Mouse (Mus musculus): ENCODE measurements around the gene Npas3.

Npas3 gene

DNA sequence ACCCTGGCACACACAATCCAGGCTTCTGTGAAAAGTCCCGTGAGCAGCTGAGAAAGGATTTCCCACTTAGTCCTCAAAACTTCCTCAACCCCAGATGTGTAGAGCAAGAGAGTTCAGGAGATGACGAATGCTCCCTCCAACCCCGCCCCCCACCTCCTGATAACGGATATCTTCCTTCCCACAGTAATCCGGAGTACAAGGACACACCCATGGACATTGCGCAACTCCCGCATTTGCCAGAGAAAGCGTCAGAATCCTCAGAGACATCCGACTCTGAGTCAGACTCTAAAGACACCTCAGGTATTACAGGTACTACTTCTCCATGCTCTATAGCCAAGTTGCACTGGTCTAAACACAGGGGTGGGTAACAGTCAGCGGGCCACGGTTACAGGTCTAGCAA lies 817.1 kb downstream of the Npas3 start:
- no peak for DNase-seq (ENCODE audit: low read depth)

DNA sequence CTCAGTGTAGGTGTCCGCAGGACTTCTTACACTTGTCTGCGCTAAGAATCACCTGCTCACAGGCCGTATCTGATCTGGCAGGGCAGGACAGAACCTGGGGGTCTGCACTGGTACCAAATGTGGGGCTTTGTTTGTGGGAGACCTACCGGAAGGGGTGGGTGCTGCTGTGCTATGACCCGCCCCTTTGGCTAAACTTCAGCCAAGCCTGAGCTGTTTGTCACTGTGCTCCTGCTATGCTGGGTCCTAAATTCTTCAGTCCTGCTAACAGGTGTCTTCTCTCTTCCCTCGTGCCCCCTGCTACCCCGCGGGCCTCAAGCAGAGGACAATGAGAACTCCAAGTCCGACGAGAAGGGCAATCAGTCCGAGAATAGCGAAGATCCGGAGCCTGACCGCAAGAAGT lies 818.9 kb downstream of the Npas3 start:
- DNase-seq (ENCODE audit: low read depth), result no peak

DNA sequence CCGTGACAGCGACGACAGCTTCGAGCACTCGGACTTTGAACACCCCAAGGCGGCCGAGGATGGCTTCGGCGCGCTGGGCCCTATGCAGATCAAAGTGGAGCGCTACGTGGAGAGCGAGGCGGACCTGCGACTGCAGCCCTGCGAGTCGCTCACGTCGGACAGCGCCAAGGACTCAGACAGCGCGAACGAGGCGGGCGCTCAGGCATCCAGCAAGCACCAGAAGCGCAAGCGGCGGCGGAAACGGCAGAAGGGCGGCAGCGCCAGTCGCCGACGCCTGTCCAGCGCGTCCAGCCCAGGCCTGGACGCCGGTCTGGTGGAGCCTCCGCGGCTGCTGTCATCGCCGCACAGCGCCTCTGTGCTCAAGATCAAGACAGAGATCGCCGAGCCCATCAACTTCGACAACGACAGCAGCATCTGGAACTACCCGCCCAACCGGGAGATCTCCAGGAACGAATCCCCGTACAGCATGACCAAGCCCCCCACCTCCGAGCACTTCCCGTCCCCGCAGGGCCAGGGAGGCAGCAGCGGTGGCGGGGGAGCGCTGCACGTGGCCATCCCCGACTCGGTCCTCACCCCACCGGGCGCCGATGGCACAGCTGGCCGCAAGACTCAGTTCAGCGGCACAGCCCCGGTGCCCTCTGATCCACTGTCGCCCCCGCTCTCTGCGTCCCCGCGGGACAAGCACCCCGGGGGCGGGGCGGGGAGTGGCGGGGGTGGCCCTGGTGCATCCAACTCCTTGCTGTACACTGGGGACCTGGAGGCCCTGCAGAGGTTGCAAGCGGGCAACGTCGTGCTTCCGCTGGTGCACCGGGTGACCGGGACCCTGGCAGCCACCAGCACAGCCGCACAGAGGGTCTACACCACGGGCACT lies 819.6 kb downstream of the Npas3 start:
- DNase-seq (ENCODE audit: low read depth), result no peak

DNA sequence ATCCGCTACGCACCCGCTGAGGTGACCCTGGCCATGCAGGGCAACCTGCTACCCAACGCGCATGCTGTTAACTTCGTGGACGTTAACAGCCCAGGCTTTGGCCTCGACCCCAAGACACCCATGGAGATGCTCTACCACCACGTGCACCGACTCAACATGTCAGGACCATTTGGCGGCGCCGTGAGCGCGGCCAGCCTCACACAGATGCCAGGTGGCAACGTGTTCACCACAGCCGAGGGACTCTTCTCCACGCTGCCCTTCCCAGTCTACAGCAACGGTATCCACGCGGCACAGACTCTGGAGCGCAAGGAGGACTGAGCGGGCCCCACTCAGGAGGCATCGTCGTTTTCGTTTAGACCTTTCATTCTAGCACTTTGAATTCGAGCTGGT lies 820.3 kb downstream of the Npas3 start:
- no peak for DNase-seq (ENCODE audit: low read depth)

DNA sequence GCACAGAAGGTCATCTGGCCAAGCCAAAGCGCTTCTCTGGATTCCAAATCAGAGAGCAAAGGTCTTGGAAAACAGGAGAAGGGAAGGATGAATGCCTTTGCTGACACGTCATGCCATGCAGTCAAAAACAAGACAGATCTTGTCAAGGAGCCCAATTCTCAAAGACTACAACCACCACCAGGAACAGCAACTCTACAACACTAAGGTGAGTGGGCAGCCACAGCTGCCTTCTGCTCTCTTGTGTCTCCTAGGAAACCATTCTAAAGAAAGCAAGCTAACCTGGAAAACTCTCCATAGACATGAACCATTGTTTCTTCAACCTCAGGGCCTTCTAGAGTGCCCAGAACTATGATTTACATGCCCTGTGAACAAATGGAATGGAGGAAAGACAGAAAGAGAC lies 825.5 kb downstream of the Npas3 start:
- DNase-seq (ENCODE audit: low read depth), result no peak

DNA sequence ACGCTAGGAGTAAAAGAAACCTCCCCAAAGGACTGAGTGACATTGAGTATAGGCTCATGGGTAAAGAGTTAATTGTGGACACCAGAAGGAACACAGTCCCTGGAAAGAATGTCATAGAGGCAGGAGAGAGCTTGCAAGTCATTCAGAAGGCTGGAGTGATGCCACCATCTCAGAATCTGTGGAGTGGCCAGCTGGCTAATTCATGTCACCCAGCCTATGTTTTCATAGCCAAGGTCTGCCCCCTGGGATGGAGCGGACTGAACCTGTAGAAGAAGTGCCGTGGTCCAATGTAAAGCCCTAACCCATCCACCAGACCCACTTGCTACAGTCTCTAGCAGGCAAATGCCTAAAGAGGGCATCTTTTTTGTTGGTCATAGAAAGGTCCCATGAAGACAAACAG lies 832.5 kb downstream of the Npas3 start:
- no peak for DNase-seq (ENCODE audit: low read depth)

DNA sequence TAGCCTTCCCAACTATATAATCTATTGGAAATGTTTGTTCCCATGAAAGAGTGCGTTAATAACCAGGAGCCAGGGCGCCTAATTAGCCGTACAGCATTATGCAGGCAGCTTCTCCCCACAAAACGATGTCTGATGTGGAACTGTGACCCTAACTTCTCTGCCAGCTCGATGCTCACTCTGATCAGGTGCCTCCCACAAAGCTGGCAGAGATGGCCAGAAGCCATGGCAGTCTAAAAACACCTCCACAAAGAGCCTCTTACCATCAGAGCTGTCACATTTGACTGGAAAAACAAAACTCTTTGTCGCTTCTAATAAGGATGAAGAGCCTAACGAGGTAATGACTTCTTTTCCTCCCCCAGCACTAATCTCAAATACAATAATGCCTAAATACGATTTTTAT lies 845.3 kb downstream of the Npas3 start:
- no peak for DNase-seq (ENCODE audit: low read depth)

DNA sequence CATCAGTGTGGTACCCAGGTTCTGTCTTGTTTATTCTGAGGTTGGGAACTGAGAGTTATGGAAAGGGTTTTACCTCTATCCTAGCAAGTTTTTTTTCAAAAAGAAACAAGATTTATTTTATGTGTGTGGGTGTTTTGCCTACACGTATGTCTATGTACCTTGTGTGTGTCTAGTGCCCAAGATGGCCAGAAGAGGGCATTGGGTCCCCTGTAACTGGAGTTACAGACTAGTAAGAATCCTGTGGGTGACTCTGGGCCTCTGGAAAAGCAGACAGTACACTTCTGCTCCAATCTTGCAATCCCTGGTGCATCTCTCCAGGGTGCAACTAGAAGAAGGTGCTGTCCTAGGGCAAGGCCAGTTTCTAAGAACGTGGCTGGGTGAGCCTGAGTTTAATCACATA lies 848.0 kb downstream of the Npas3 start:
- no peak for DNase-seq (ENCODE audit: low read depth)

DNA sequence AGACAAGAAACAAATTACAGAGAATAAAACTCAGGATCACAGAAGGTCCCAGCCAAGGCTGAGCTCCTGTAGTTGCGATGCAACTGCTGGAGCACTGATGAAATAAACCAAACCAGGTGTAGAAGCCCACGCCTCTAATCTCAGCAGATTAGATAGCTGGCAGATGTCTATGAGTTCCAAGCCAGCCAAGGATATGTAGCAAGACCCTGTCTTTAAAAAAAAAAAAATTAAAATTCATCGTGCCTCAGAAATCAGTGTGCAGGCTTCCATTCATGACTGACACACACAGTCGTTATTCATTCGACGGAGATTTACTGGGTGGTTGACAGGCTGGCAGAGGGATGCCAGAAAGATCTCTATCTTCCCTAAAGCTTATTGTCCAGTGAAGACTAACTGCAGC lies 849.7 kb downstream of the Npas3 start:
- DNase-seq (ENCODE audit: low read depth), result no peak

DNA sequence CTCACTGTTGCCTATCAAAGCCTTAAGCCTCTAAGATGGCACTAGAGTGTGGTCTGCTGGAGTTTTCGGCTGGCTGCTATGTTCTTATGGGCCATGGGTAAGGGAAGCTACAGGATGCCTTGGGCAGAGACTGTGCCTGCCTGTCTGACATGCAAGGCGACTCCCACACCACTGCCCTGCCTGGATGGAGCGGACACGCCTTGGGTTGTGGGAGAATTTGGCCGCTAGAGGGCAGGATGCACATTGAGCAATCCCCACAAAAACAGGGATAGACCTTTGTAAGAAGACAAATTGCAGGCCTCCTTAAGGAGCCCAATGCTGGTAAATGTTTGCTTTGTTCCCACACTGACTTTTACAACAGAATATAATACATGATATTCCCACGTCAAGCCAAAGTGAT lies 850.3 kb downstream of the Npas3 start:
- peak; percentile 23 for DNase-seq (ENCODE audit: low read depth)

DNA sequence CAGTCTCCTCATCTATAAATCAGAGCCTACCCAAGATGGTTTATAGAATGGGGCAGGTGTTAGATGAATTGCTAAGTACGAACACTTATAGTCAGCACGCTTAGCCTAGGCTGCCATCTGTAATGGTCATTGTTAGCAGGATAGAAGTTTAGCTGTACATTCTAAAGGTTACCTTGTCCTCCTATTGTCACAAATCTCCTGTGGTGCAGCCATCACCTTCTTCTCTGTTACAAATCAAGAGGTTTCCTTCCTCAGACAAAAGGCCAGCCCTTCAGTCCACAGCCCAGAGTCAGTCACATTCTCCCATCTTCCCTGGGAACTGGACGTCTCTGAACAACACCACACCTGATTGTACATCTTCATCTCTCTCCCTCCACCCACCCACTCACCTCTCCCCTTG lies 851.0 kb downstream of the Npas3 start:
- DNase-seq (ENCODE audit: low read depth), result no peak

DNA sequence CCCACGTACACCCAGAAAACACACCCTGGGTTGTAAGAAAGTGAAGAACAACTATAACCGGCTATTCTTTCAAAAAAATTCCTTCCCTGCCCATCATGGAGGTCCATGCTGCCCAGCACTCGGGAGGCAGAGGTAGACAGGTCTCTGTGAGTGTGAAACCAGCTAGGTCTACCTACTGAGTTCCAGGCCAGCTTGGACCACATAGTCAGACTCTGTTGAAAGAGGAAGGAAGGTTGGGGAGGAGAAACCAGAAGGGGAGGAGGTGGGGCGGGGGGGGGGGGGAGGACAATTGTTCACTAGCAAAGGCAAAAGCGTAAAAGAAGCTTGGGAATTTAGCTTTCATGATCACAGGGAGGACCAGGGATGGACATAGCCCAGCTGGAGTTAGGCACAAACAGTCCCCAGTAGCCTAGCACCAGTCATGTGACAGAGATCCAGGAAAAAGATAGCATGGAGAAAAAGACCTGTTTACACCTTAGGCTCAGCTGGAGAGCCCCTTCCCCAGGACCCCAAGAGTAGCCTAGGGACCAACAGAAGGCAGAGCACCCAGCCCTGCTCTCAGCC lies 852.9 kb downstream of the Npas3 start:
- no peak for DNase-seq (ENCODE audit: low read depth)

DNA sequence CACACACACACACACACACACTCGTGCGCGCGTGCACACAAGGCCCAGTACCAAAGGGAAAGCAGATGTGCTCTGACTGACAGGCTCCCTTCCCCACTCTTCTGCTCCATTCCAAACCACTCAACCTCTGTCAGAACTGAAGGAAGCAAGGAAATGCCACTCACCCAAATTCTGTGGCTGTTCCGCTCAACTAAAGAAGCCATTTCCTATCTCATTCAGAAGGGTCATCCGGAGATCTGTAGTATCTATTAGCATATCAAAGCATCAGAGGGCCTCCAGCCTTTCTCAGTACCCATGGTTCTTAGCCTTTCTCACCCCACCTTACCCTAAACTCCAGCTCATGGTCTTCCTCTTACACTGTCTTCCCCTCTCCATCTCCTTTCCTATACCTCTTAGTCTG lies 854.0 kb downstream of the Npas3 start:
- no peak for DNase-seq (ENCODE audit: low read depth)

DNA sequence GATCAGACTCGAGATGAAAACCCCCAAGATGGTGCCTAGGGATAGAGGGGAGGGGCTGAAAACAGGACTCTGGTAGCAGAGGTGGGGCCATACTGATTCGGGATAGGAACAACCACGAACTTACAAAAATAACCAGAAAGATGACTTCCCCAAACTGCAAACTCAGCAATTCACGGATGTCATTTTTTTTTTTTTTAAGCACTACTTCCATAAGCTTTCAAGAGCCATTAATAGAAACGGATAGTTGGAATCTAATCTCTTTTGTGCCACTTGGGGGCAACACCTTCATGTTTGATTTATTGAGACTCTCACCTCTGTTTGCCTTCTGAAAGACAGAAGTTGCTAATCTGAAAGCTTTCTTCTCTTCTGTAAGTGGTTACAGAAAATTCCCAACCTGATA lies 857.1 kb downstream of the Npas3 start:
- no peak for DNase-seq (ENCODE audit: low read depth)

DNA sequence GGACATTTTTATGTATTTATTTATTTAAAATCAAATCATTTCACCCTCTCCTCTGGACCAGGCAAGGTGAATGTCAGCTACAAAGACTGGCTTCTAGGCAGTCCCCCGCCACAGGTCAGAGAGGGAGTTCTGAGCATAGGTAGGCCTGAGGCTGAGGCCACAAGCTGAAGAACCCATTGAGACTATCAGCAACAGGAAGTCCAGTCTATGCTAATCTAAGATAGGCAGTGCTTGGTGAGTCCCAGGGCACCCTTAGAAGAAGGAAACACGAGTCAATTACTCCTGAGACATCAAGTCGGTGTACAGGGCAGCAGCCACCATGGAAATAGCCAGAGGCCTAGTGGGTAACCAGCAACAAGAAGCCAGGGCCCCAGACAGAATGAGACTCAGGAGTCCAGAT lies 857.5 kb downstream of the Npas3 start:
- no peak for DNase-seq (ENCODE audit: low read depth)

DNA sequence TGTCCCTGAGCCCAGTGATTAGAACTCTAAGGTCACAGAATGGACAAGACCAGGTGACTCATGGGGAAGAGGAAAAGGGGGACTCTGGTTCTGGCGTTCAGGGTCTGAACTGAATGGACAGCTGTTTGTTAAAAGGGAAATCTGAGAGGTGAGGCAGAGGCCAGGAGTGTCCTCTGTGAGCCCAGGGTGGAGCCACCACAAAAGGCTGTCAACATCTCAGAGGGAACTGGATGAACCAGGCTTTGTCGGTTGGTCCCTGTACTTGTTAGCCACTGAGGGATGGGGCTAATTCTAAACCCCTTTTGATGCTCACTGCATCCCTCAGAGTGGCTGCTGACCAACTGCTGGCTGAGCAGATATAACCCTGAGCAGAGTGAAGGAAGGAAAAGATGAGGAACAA lies 861.9 kb downstream of the Npas3 start:
- no peak for DNase-seq (ENCODE audit: low read depth)

DNA sequence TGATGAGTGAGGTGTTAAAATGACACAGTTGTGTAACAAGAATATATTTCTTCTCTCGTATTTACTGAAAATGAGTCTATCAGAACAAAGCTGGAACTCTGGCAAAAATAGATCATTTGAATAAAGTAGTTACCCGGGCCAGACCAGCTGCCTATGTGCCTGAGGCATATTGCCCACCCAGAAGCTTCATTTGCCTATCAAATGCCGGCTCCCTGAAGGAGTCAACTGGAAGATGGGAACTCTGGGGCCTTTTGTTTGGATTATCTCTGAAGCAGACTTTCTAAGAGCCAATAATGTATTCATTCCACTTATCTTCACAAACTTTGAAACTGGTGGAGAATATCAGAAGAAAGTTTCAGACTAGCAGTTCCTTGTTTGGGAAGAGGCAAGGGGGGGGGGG lies 862.5 kb downstream of the Npas3 start:
- no peak for DNase-seq (ENCODE audit: low read depth)

DNA sequence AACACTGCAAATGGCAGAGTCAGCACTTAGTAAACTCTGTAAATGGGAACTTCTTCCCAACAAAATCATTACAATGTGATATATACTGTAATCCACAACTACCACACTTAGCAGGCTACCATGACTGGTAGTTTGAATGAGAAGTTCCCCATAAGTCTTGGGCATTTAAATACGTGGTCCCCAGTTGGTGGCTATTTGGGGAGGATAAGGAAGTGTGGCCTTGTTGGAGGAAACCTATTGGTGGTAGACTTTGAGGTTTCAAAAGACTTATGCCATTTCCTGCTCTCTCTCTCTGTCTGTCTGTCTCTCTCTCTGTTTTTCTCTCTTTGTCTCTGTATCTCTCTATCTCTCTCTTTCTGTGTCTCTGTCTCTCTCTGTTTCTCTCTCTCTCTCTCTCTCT lies 871.9 kb downstream of the Npas3 start:
- no peak for DNase-seq (ENCODE audit: low read depth)

DNA sequence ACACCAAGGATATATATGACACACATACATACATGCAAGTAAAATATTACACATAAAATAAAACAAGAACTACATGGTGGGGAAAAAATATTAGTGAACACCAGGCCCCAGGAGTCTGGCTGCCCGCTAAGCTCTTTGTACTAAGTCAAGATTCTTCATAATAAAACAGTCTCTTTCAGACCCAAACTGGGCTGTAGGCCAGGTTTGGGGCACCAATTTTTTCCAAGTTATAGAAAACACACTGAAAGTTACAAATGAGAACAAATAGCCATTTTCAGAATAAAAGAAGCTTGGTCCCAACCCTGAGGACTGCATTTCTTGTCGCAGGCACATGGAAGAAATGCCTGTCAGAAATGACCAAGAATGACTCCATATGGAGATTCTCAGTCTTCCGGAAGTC lies 872.8 kb downstream of the Npas3 start:
- no peak for DNase-seq (ENCODE audit: low read depth)
